Mouse (Mus musculus) CD4-positive helper T cell, adult 2 months (primary cell): Measurements from ENCODE around the gene 4930442H23Rik.
"Not testable (repeated sequence)": the region's sequence is repeated elsewhere in the genome, so short reads cannot be mapped to it uniquely, and the experiment has no call there.

ENCODE experiments used
- DNase-seq: peaks from one replicate; pipeline ENCODE4 v3.0.0-alpha.2; 2012; ENCODE audit warnings: low read depth, missing footprints, low spot score

Gene 4930442H23Rik

GRCm38 (mm10) chr10:81177958-81178712, 5.5 kb downstream of the 4930442H23Rik start:
- no peak for DNase-seq

GRCm38 (mm10) chr10:81177491-81177925, 6.1 kb downstream of the 4930442H23Rik start:
- peak; percentile 51 for DNase-seq

- DNase-seq = peak; percentile 97
Observed at GRCm38 (mm10) chr10:81176466-81177271, 7.0 kb downstream of the 4930442H23Rik start, which contains the start of gene Eef2. TSS of gene Eef2 (plus strand) at chr10:81176631.

- peak; percentile 48 for DNase-seq
Observed at GRCm38 (mm10) chr10:81175936-81176465, 7.6 kb downstream of the 4930442H23Rik start.

- DNase-seq = not testable (repeated sequence)
Observed at GRCm38 (mm10) chr10:81175345-81175701, 8.3 kb downstream of the 4930442H23Rik start.

- peak; percentile 86 for DNase-seq
Observed at GRCm38 (mm10) chr10:81174617-81175344, 8.9 kb downstream of the 4930442H23Rik start.

GRCm38 (mm10) chr10:81173132-81173531, 10.5 kb downstream of the 4930442H23Rik start:
- DNase-seq = peak; percentile 89

- DNase-seq = peak; percentile 86
Observed at GRCm38 (mm10) chr10:81169411-81169900, 14.2 kb downstream of the 4930442H23Rik start.

- DNase-seq = peak; percentile 90
Observed at GRCm38 (mm10) chr10:81168521-81169244, 15.0 kb downstream of the 4930442H23Rik start.

- DNase-seq = no peak
Observed at GRCm38 (mm10) chr10:81168087-81168431, 15.6 kb downstream of the 4930442H23Rik start.

- peak; percentile 100 for DNase-seq
Observed at GRCm38 (mm10) chr10:81167200-81168086, 16.2 kb downstream of the 4930442H23Rik start, which contains the start of gene Pias4. TSS of gene Pias4 (minus strand) at chr10:81167923.

- DNase-seq = no peak
Observed at GRCm38 (mm10) chr10:81165118-81165517, 18.5 kb downstream of the 4930442H23Rik start.

- DNase-seq = no peak
Observed at GRCm38 (mm10) chr10:81162318-81162652, 21.4 kb downstream of the 4930442H23Rik start.

- DNase-seq = no peak
Observed at GRCm38 (mm10) chr10:81161602-81162317, 21.9 kb downstream of the 4930442H23Rik start.

- no peak for DNase-seq
Observed at GRCm38 (mm10) chr10:81154736-81155135, 28.9 kb downstream of the 4930442H23Rik start.

GRCm38 (mm10) chr10:81154313-81154712, 29.3 kb downstream of the 4930442H23Rik start:
- no peak for DNase-seq

GRCm38 (mm10) chr10:81152609-81153008, 31.0 kb downstream of the 4930442H23Rik start:
- DNase-seq = no peak

GRCm38 (mm10) chr10:81151261-81151660, 32.4 kb downstream of the 4930442H23Rik start:
- no peak for DNase-seq

GRCm38 (mm10) chr10:81146296-81146695, 37.4 kb downstream of the 4930442H23Rik start:
- no peak for DNase-seq
